Mouse (Mus musculus) testis, postnatal 14 days (tissue): ENCODE measurements at regions not wholly inside any gene's neighbourhood (a gene's known extent, or its start where the extent isn't known, plus 50 kb on each side); places are given as distances from the start of the nearest gene placed in this dataset.

Source experiments
- DNase-seq: peaks from one replicate; pipeline ENCODE4 v3.0.0; 2021; ENCODE audit warnings: low spot score

- DNase-seq = no peak
Measured at GRCm38 (mm10) chr6:84436716-84437115, 157.0 kb downstream of the Cyp26b1 start.

GRCm38 (mm10) chr6:84434532-84434931, 159.2 kb downstream of the Cyp26b1 start:
- no peak for DNase-seq

- no peak for DNase-seq
Measured at GRCm38 (mm10) chr6:84431622-84431955, 162.1 kb downstream of the Cyp26b1 start.

GRCm38 (mm10) chr6:84430925-84431621, 162.6 kb downstream of the Cyp26b1 start:
- DNase-seq = no peak

GRCm38 (mm10) chr6:84430146-84430545, 163.6 kb downstream of the Cyp26b1 start:
- no peak for DNase-seq

GRCm38 (mm10) chr6:84429247-84429646, 164.5 kb downstream of the Cyp26b1 start:
- no peak for DNase-seq

GRCm38 (mm10) chr6:84426691-84427090, 167.0 kb downstream of the Cyp26b1 start:
- DNase-seq = no peak

GRCm38 (mm10) chr6:84425823-84426222, 167.9 kb downstream of the Cyp26b1 start:
- DNase-seq = peak; percentile 20

GRCm38 (mm10) chr6:84422946-84423345, 170.8 kb downstream of the Cyp26b1 start:
- DNase-seq = no peak

- DNase-seq = no peak
Measured at GRCm38 (mm10) chr6:84419691-84420090, 174.0 kb downstream of the Cyp26b1 start.

- DNase-seq = no peak
Measured at GRCm38 (mm10) chr6:84419281-84419680, 174.4 kb downstream of the Cyp26b1 start.

- DNase-seq = no peak
Measured at GRCm38 (mm10) chr6:84416992-84417636, 176.6 kb downstream of the Cyp26b1 start.

GRCm38 (mm10) chr6:84414400-84414799, 179.3 kb downstream of the Cyp26b1 start:
- no peak for DNase-seq

- no peak for DNase-seq
Measured at GRCm38 (mm10) chr6:84409863-84410513, 183.7 kb downstream of the Cyp26b1 start.

- DNase-seq = no peak
Measured at GRCm38 (mm10) chr6:84408513-84408912, 185.2 kb downstream of the Cyp26b1 start.

GRCm38 (mm10) chr6:84407773-84408172, 185.9 kb downstream of the Cyp26b1 start:
- DNase-seq = peak; percentile 36

- DNase-seq = no peak
Measured at GRCm38 (mm10) chr6:84404695-84405094, 189.0 kb downstream of the Cyp26b1 start.

- no peak for DNase-seq
Measured at GRCm38 (mm10) chr6:84402431-84402830, 191.3 kb downstream of the Cyp26b1 start.

- DNase-seq = no peak
Measured at GRCm38 (mm10) chr6:84394496-84395090, 199.1 kb downstream of the Cyp26b1 start.

- DNase-seq = no peak
Measured at GRCm38 (mm10) chr6:84393519-84394231, 200.0 kb downstream of the Cyp26b1 start.

GRCm38 (mm10) chr6:84392752-84393511, 200.8 kb downstream of the Cyp26b1 start:
- DNase-seq = peak; percentile 59
